Mouse (Mus musculus) left cerebral cortex, adult 18-20 months (tissue): Measurements from ENCODE around the gene Spin2e. TPM values are rescaled to one million over a fixed set of nuclear protein-coding genes. Genes with fewer than 3 reads are reported as not detected.
"Not testable (repeated sequence)": the region's sequence is repeated elsewhere in the genome, so short reads cannot be mapped to it uniquely, and the experiment has no call there.

ENCODE experiments used
- DNase-seq, 2 experiments: peaks; one replicate each; pipeline ENCODE4 v3.0.0; 2021 to 2022; ENCODE audit warnings: low spot score in 2 of 2, mixed read lengths in 1 of 2
- long read RNA-seq, 2 experiments: library from polyadenylated mRNA; stranded (forward); transcript quantifications; one replicate each; pipeline ENCODE4 v2.0.0; 2021
- total RNA-seq, 2 experiments: library from RNA; stranded (reverse); gene quantifications; 2 replicates each; pipeline ENCODE4 v1.2.3; 2021

The Spin2e gene
- total RNA-seq, result not detected
- long read RNA-seq, experiment 1, result 0 reads
- long read RNA-seq, experiment 2, result 0 reads

GRCm38 (mm10) chrX:31618820-31619219, at the start of gene Spin2e:
TSS of gene Spin2e (minus strand) at chrX:31618920.
- DNase-seq, result not testable (repeated sequence)

GRCm38 (mm10) chrX:31574183-31574582, 44.5 kb downstream of the Spin2e start, which contains the start of gene Gm21883:
TSS of gene Gm21883 (minus strand) at chrX:31574283.
- not testable (repeated sequence) for DNase-seq

Other genes with a start within 250 kb of the Spin2e start
- not detected for gene Btbd35f19, start 235.0 kb downstream of the Spin2e start, total RNA-seq
- gene Gm21883, start 44.6 kb downstream of the Spin2e start, total RNA-seq, result not detected
- gene Btbd35f25, start 98.2 kb upstream of the Spin2e start, total RNA-seq, result not detected